Mouse (Mus musculus): ENCODE measurements around the gene Atp8b4. TPM values are rescaled to one million over a fixed set of nuclear protein-coding genes. Genes with fewer than 3 reads are reported as not detected.

Gene Atp8b4
- polyA plus RNA-seq, 1 experiment from 2014 or later, result 0.09 TPM

- ATAC-seq (ENCODE audit: insufficient read depth, low FRiP score, low TSS enrichment) (no peak), DNase-seq (ENCODE audit: low spot score) (no peak)
- Histone ChIP-seq H3K4me2 (ENCODE audit: low read depth) (no peak overlapping the region), H3K36me3 (ENCODE audit: control insufficient read depth, insufficient read depth, low read length) (no peaks in the 10 kb centered on the region), H3K27me3 (ENCODE audit: control insufficient read depth, insufficient read depth, low read length) (no peaks in the 10 kb centered on the region), H3K4me1 (ENCODE audit: control insufficient read depth, insufficient read depth, low read length) (no peaks in the 10 kb centered on the region), H3K4me3 (ENCODE audit: low read depth, low read length) (no peak overlapping the region), H3K27ac (ENCODE audit: low read depth, low read length) (no peak overlapping the region), H3K9ac (ENCODE audit: low read length) (no peak overlapping the region), H3K9me3 (ENCODE audit: control insufficient read depth, low read length) (no peaks in the 10 kb centered on the region)
- WGBS, result 88% methylated on average over 9 of the region's 9 CpGs
These were observed 67.9 kb downstream of the Atp8b4 start for GRCm38 (mm10) chr2:126432481-126433066.

- Histone ChIP-seq H3K4me1 (ENCODE audit: control insufficient read depth, insufficient read depth, low read length) (no peaks in the 10 kb centered on the region), H3K9me3 (ENCODE audit: control insufficient read depth, low read length) (no peaks in the 10 kb centered on the region), H3K27ac (ENCODE audit: low read depth, low read length) (no peak overlapping the region), H3K9ac (ENCODE audit: low read length) (no peak overlapping the region), H3K27me3 (ENCODE audit: control insufficient read depth, insufficient read depth, low read length) (no peaks in the 10 kb centered on the region), H3K36me3 (ENCODE audit: control insufficient read depth, insufficient read depth, low read length) (no peaks in the 10 kb centered on the region), H3K4me3 (ENCODE audit: low read depth, low read length) (no peak overlapping the region), H3K4me2 (ENCODE audit: low read depth) (no peak overlapping the region)
- WGBS, result 22% methylated on average over 3 of the region's 3 CpGs
- ATAC-seq (ENCODE audit: insufficient read depth, low FRiP score, low TSS enrichment), result no peak
- peak; percentile 66 for DNase-seq (ENCODE audit: low spot score)
These were observed 71.2 kb downstream of the Atp8b4 start for GRCm38 (mm10) chr2:126429282-126429681.

- H3K27me3 ChIP-seq (ENCODE audit: control insufficient read depth, insufficient read depth, low read length), result no peaks in the 10 kb centered on the region
- H3K4me1 ChIP-seq (ENCODE audit: control insufficient read depth, insufficient read depth, low read length), result no peaks in the 10 kb centered on the region
- 90% methylated on average over 3 of the region's 3 CpGs for WGBS
- ATAC-seq (ENCODE audit: insufficient read depth, low FRiP score, low TSS enrichment) (no peak), DNase-seq (ENCODE audit: low spot score) (no peak)
- no peak overlapping the region for H3K4me2 ChIP-seq (ENCODE audit: low read depth)
- no peaks in the 10 kb centered on the region for H3K36me3 ChIP-seq (ENCODE audit: control insufficient read depth, insufficient read depth, low read length)
- H3K9me3 ChIP-seq (ENCODE audit: control insufficient read depth, low read length), result no peaks in the 10 kb centered on the region
- no peak overlapping the region for H3K9ac ChIP-seq (ENCODE audit: low read length)
- no peak overlapping the region for H3K4me3 ChIP-seq (ENCODE audit: low read depth, low read length)
- H3K27ac ChIP-seq (ENCODE audit: low read depth, low read length), result no peak overlapping the region
These were observed 75.3 kb downstream of the Atp8b4 start for GRCm38 (mm10) chr2:126425223-126425622.

- no peak for ATAC-seq (ENCODE audit: insufficient read depth, low FRiP score, low TSS enrichment)
- 79% methylated on average over 8 of the region's 8 CpGs for WGBS
These were observed 75.8 kb downstream of the Atp8b4 start for GRCm38 (mm10) chr2:126424714-126425113.

GRCm38 (mm10) chr2:126420901-126421300 lies 79.6 kb downstream of the Atp8b4 start:
- no peak overlapping the region for H3K4me2 ChIP-seq (ENCODE audit: low read depth)
- no peaks in the 10 kb centered on the region for H3K4me1 ChIP-seq (ENCODE audit: control insufficient read depth, insufficient read depth, low read length)
- DNase-seq (ENCODE audit: low spot score), result no peak
- no peak overlapping the region for H3K4me3 ChIP-seq (ENCODE audit: low read depth, low read length)
- no peaks in the 10 kb centered on the region for H3K9me3 ChIP-seq (ENCODE audit: control insufficient read depth, low read length)
- no peaks in the 10 kb centered on the region for H3K36me3 ChIP-seq (ENCODE audit: control insufficient read depth, insufficient read depth, low read length)
- H3K27ac ChIP-seq (ENCODE audit: low read depth, low read length), result no peak overlapping the region
- WGBS, result 90% methylated on average over 2 of the region's 2 CpGs
- ATAC-seq (ENCODE audit: insufficient read depth, low FRiP score, low TSS enrichment), result no peak
- no peak overlapping the region for H3K9ac ChIP-seq (ENCODE audit: low read length)
- H3K27me3 ChIP-seq (ENCODE audit: control insufficient read depth, insufficient read depth, low read length), result no peaks in the 10 kb centered on the region

More at GRCm38 (mm10) chr2:126424714-126425113, 75.8 kb downstream of the Atp8b4 start:
- H3K9me3 ChIP-seq (ENCODE audit: control insufficient read depth, low read length), result no peaks in the 10 kb centered on the region
- no peak overlapping the region for H3K9ac ChIP-seq (ENCODE audit: low read length)
- no peaks in the 10 kb centered on the region for H3K36me3 ChIP-seq (ENCODE audit: control insufficient read depth, insufficient read depth, low read length)
- DNase-seq (ENCODE audit: low spot score), result no peak
- H3K4me1 ChIP-seq (ENCODE audit: control insufficient read depth, insufficient read depth, low read length), result no peaks in the 10 kb centered on the region
- no peak overlapping the region for H3K4me2 ChIP-seq (ENCODE audit: low read depth)
- H3K27ac ChIP-seq (ENCODE audit: low read depth, low read length), result no peak overlapping the region
- H3K27me3 ChIP-seq (ENCODE audit: control insufficient read depth, insufficient read depth, low read length), result no peaks in the 10 kb centered on the region
- H3K4me3 ChIP-seq (ENCODE audit: low read depth, low read length), result no peak overlapping the region

GRCm38 (mm10) chr2:126418916-126419315 lies 81.6 kb downstream of the Atp8b4 start:
- H3K9ac ChIP-seq (ENCODE audit: low read length), result no peak overlapping the region
- no peak overlapping the region for H3K27ac ChIP-seq (ENCODE audit: low read depth, low read length)
- H3K4me3 ChIP-seq (ENCODE audit: low read depth, low read length), result no peak overlapping the region
- DNase-seq (ENCODE audit: low spot score) (no peak), ATAC-seq (ENCODE audit: insufficient read depth, low FRiP score, low TSS enrichment) (no peak)
- H3K36me3 ChIP-seq (ENCODE audit: control insufficient read depth, insufficient read depth, low read length), result no peaks in the 10 kb centered on the region
- no peaks in the 10 kb centered on the region for H3K27me3 ChIP-seq (ENCODE audit: control insufficient read depth, insufficient read depth, low read length)
- no peaks in the 10 kb centered on the region for H3K4me1 ChIP-seq (ENCODE audit: control insufficient read depth, insufficient read depth, low read length)
- H3K4me2 ChIP-seq (ENCODE audit: low read depth), result no peak overlapping the region
- no peaks in the 10 kb centered on the region for H3K9me3 ChIP-seq (ENCODE audit: control insufficient read depth, low read length)
- 87% methylated on average over 3 of the region's 3 CpGs for WGBS

GRCm38 (mm10) chr2:126416772-126417171 lies 83.7 kb downstream of the Atp8b4 start:
- H3K4me1 ChIP-seq (ENCODE audit: control insufficient read depth, insufficient read depth, low read length), result no peaks in the 10 kb centered on the region
- ATAC-seq (ENCODE audit: insufficient read depth, low FRiP score, low TSS enrichment) (no peak), DNase-seq (ENCODE audit: low spot score) (no peak)
- H3K4me3 ChIP-seq (ENCODE audit: low read depth, low read length), result no peak overlapping the region
- H3K9ac ChIP-seq (ENCODE audit: low read length), result no peak overlapping the region
- no peaks in the 10 kb centered on the region for H3K27me3 ChIP-seq (ENCODE audit: control insufficient read depth, insufficient read depth, low read length)
- WGBS, result 84% methylated on average over 2 of the region's 2 CpGs
- H3K4me2 ChIP-seq (ENCODE audit: low read depth), result no peak overlapping the region
- H3K27ac ChIP-seq (ENCODE audit: low read depth, low read length), result no peak overlapping the region
- no peaks in the 10 kb centered on the region for H3K9me3 ChIP-seq (ENCODE audit: control insufficient read depth, low read length)
- H3K36me3 ChIP-seq (ENCODE audit: control insufficient read depth, insufficient read depth, low read length), result no peaks in the 10 kb centered on the region

- H3K9ac ChIP-seq (ENCODE audit: low read length), result no peak overlapping the region
- H3K36me3 ChIP-seq (ENCODE audit: control insufficient read depth, insufficient read depth, low read length), result no peaks in the 10 kb centered on the region
- DNase-seq (ENCODE audit: low spot score) (no peak), ATAC-seq (ENCODE audit: insufficient read depth, low FRiP score, low TSS enrichment) (no peak)
- no peaks in the 10 kb centered on the region for H3K27me3 ChIP-seq (ENCODE audit: control insufficient read depth, insufficient read depth, low read length)
- H3K27ac ChIP-seq (ENCODE audit: low read depth, low read length), result no peak overlapping the region
- H3K4me1 ChIP-seq (ENCODE audit: control insufficient read depth, insufficient read depth, low read length), result no peaks in the 10 kb centered on the region
- no peak overlapping the region for H3K4me3 ChIP-seq (ENCODE audit: low read depth, low read length)
- H3K9me3 ChIP-seq (ENCODE audit: control insufficient read depth, low read length), result no peaks in the 10 kb centered on the region
- H3K4me2 ChIP-seq (ENCODE audit: low read depth), result no peak overlapping the region
- 74% methylated on average over 4 of the region's 4 CpGs for WGBS
These were observed 84.5 kb downstream of the Atp8b4 start for GRCm38 (mm10) chr2:126415981-126416380.

- ATAC-seq (ENCODE audit: insufficient read depth, low FRiP score, low TSS enrichment) (no peak), DNase-seq (ENCODE audit: low spot score) (no peak)
- H3K27me3 ChIP-seq (ENCODE audit: control insufficient read depth, insufficient read depth, low read length), result no peaks in the 10 kb centered on the region
- no peaks in the 10 kb centered on the region for H3K4me1 ChIP-seq (ENCODE audit: control insufficient read depth, insufficient read depth, low read length)
- H3K4me2 ChIP-seq (ENCODE audit: low read depth), result no peak overlapping the region
- H3K4me3 ChIP-seq (ENCODE audit: low read depth, low read length), result no peak overlapping the region
- no peaks in the 10 kb centered on the region for H3K9me3 ChIP-seq (ENCODE audit: control insufficient read depth, low read length)
- H3K36me3 ChIP-seq (ENCODE audit: control insufficient read depth, insufficient read depth, low read length), result no peaks in the 10 kb centered on the region
- no peak overlapping the region for H3K9ac ChIP-seq (ENCODE audit: low read length)
- no peak overlapping the region for H3K27ac ChIP-seq (ENCODE audit: low read depth, low read length)
These were observed 87.7 kb downstream of the Atp8b4 start for GRCm38 (mm10) chr2:126412759-126413158.
